Mouse (Mus musculus) gastrocnemius, postnatal 4 days (tissue): ENCODE results near the gene Olfr43. TPM values are rescaled to one million over a fixed set of nuclear protein-coding genes. Genes with fewer than 3 reads are reported as not detected.

Source experiments
- DNase-seq, 2 experiments: peaks; one replicate each; pipeline ENCODE4 v3.0.0; 2021 to 2022; ENCODE audit warnings: low spot score in 2 of 2, mixed read lengths in 2 of 2
- long read RNA-seq, 2 experiments: library from polyadenylated mRNA; stranded (forward); transcript quantifications; one replicate each; pipeline ENCODE4 v2.0.0; 2021
- total RNA-seq, 2 experiments: library from RNA; stranded (reverse); gene quantifications; 2 replicates each; pipeline ENCODE4 v1.2.3; 2021

Gene Olfr43
- total RNA-seq: not detected
- long read RNA-seq, experiment 1: 0 reads
- long read RNA-seq, experiment 2: 0 reads

DNA sequence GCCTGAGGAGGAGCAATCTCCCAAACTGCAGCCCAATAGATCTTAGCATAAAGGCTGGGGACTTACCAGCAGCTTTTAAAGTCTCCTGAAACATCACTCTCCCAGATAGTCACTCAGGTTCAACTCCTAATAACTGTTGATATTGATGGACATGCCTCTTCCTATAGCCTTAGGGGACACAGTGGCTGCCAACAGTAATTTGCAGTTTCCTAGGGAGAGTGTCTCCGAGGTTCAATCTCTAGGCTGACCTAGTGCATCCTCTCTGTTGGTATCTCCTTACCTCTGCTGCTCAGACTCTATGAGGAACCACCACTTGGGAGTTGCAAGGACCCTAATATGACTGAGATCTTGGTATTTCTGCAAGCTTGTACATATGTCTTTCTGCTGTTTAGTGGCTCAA, at the start of gene Olfr43:
TSS of gene Olfr43 (minus strand) at position 101 of the 400 bp plus-strand sequence.
- no peak for DNase-seq

DNA sequence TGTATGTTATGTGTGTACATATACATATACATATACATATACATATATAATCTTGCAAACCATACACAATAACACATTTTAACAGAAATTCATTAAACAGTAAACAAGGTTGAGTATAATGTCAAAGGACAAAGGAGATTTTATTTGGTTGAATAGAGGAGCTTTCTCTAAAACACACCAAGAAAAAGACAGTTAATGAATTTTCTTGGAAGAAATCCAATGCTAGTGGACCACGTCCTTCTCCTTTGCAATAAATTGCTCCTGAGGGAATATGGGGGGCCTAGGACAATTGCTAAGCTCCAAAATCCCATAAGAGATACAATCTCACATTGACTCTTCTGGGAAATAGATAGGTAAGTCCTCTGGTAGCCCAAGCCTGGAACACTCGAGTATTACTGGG, 48.3 kb upstream of the Olfr43 start, which contains the start of gene Olfr406:
TSS of gene Olfr406 (plus strand) at position 301 of the 400 bp plus-strand sequence.
- no peak for DNase-seq

DNA sequence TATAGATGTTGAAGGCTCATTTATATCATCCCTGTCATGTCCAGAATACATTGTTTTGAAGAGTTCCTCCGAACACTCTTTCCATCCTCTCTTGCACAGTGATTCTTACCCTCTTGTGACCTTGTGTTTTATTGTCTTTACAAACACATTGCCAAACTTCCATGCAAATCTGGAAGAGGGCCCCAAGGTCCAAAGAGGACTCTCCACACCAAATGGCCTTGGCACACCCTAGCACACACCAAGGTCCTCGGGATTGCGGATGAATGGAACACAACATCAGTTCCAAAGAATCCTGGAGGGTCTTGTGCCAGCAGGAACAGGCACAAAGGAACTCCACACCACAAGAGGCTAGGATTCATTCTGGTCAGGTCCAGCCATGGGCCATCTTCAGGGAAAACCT, 30.0 kb upstream of the Olfr43 start:
- no peak for DNase-seq

DNA sequence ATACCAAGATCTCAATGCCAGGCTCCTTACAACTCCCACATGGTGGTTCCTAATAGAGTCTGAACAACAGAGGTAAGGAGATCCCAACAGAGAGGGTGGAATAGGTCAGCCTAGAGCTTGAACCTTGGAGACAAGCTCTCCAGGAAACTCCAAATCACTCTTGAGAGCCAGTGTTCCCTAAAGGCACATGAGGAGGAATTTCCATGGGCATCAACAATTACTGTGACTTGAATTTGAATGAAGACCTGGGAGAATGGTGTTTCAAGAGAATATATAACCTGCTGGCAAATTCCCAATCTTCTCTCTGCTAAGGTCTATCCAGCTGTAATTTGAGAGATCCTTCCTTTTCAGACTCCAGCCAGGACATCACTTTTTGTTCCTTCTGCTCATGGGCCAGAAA, 25.2 kb downstream of the Olfr43 start, which contains the start of gene Olfr403:
TSS of gene Olfr403 (plus strand) at position 301 of the 400 bp plus-strand sequence.
- DNase-seq: no peak

DNA sequence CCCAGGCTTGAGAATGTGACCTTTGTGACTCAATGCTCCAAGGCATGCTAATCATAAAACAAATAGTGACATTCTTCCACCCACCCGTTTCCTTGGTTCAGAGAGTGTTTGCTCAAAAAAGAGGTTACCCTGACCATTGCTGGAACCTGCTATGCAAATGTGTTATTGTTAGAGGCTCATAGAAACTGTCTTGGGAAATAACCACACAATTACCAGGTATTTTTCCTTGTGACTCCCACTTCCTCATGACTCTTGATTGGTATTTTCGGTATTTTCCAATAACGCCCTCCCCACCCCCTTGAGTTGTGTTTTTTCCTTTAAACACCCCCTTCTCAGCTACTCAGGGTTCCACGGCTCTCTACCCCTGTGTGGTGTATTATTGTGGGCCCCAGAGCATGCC, 27.4 kb downstream of the Olfr43 start:
- no peak for DNase-seq

DNA sequence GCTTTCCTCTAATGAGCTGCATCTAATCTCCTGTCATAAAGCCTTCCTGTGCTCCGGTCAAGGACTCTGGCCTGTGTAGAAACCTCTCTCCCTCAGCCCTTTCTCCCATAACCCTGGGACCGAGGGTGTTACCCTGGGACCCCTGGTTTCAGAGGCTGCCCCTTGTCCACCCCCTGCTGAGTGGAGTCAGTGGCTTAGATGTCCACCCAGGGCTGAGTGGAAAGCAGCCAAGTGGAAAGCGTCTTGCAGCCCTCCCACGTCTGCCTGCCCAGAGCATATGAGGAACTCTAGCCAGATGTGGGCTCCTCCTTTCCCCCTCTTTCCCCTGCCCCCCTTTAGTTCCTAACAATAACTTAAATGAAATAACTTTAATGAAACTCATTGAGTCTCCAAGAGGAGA, 28.0 kb downstream of the Olfr43 start:
- no peak for DNase-seq

DNA sequence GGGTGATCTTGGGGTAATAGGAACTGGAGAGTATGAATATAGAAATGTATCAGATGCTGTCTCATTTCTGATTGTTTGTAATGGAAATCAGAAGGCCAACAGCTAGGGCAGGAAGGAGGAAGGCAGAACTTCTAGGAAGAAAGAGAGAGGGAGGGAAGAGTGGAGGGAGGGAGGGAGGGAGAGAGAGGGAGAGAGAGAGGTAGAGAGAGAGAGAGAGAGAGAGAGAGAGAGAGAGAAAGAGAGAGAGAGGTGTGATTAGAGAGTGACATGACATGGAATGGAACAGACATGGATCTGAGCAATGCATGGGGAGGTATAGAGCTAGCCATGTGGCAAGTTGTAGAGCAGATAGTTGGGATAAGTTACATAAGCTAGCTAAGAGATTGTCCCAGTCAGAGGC, 42.4 kb downstream of the Olfr43 start:
- DNase-seq: no peak

Other genes starting within 250 kb of the Olfr43 start
- gene Olfr398, start 221.0 kb downstream of the Olfr43 start, total RNA-seq: not detected
- gene Olfr139, start 154.8 kb downstream of the Olfr43 start, total RNA-seq: not detected
- not detected for gene Olfr399, start 154.8 kb downstream of the Olfr43 start, total RNA-seq
- gene Zfp616, start 141.4 kb downstream of the Olfr43 start, total RNA-seq: not detected
- gene Olfr401, start 97.7 kb downstream of the Olfr43 start, total RNA-seq: not detected
- gene Olfr402, start 57.9 kb downstream of the Olfr43 start, total RNA-seq: not detected
- not detected for gene Olfr403, start 25.1 kb downstream of the Olfr43 start, total RNA-seq
- gene Olfr406, start 48.4 kb upstream of the Olfr43 start, total RNA-seq: not detected
- not detected for gene Olfr59, start 72.4 kb upstream of the Olfr43 start, total RNA-seq
- not detected for gene Olfr410, start 126.7 kb upstream of the Olfr43 start, total RNA-seq
- gene Olfr411, start 141.3 kb upstream of the Olfr43 start, total RNA-seq: not detected
- gene Olfr412, start 150.7 kb upstream of the Olfr43 start, total RNA-seq: not detected